Mouse (Mus musculus) forebrain, postnatal 0 days (tissue): Measurements from ENCODE around the gene Gm10719. TPM values are rescaled to one million over a fixed set of nuclear protein-coding genes. Genes with fewer than 3 reads are reported as not detected.
"Not testable (repeated sequence)": the region's sequence is repeated elsewhere in the genome, so short reads cannot be mapped to it uniquely, and the experiment has no call there.

Experiments used
- ATAC-seq: fragments of 200-750 bp; cut with Nextera tagmentation; 2 replicates; pipeline ENCODE4 v1.8.0; 2017; ENCODE audit warnings: mild to moderate bottlenecking, moderate library complexity
- DNase-seq: peaks from one replicate; pipeline ENCODE4 v3.0.0-alpha.2; 2015
- H3K27ac ChIP-seq: fragments of 300-500 bp; sonication (generic); 2 replicates; pipeline ENCODE4 v1.5.1; 2014; ENCODE audit warnings: low read depth, mild to moderate bottlenecking, antibody characterized with exemption, low read length, moderate library complexity, mixed read lengths
- H3K27me3 ChIP-seq: fragments of 300-500 bp; sonication (generic); 2 replicates; pipeline ENCODE4 v1.6.1; 2014; ENCODE audit warnings: mild to moderate bottlenecking, low read length, mixed read lengths; ENCODE audit not compliant: insufficient read depth
- H3K36me3 ChIP-seq: fragments of 300-500 bp; sonication (generic); 2 replicates; pipeline ENCODE4 v1.6.1; 2014; ENCODE audit warnings: mild to moderate bottlenecking, moderate library complexity; ENCODE audit not compliant: insufficient read depth
- H3K4me1 ChIP-seq: fragments of 300-500 bp; sonication (generic); 2 replicates; pipeline ENCODE4 v1.6.1; 2014; ENCODE audit warnings: antibody characterized with exemption; ENCODE audit not compliant: insufficient read depth
- H3K4me2 ChIP-seq: fragments of 300-500 bp; sonication (generic); 2 replicates; pipeline ENCODE4 v1.6.1; 2014; ENCODE audit warnings: low read depth, mild to moderate bottlenecking, moderate library complexity
- H3K4me3 ChIP-seq: fragments of 300-500 bp; sonication (generic); 2 replicates; pipeline ENCODE4 v1.5.1; 2014; ENCODE audit warnings: low read depth, low read length, mixed read lengths
- H3K9ac ChIP-seq: fragments of 300-500 bp; sonication (generic); 2 replicates; pipeline ENCODE4 v1.6.1; 2014; ENCODE audit warnings: mild to moderate bottlenecking
- H3K9me3 ChIP-seq: fragments of 300-500 bp; sonication (generic); 2 replicates; pipeline ENCODE4 v1.6.1; 2016; ENCODE audit warnings: low read length
- WGBS: fragments of 180-500 bp; shearing (Covaris S2); extraction: QIAGEN DNeasy Blood & Tissue Kit; methylation state at CpG from one replicate; pipeline ENCODE4 v1.1.7; 2014; 5-methylcytosine and 5-hydroxymethylcytosine counted together
- polyA plus RNA-seq: library from polyadenylated mRNA; unstranded; fragments of >200 nt; fragmentation: Nextera tagmentation; extraction: Ambion mirVana; gene quantifications from 2 replicates; pipeline ENCODE4 v1.2.1, GENCODE M21; 2015
- total RNA-seq: library from RNA; depleted of rRNA; stranded (reverse); fragments of >200 nt; gene quantifications from 2 replicates; pipeline ENCODE4 v1.2.3, GENCODE M21; 2014

The Gm10719 gene
- total and polyA plus RNA-seq, 2 experiments from 2014 or later, result 0.25 to 0.52 TPM

GRCm38 (mm10) chr9:3012733-3013279 lies 4.4 kb upstream of the Gm10719 start, which contains the start of gene Gm10721:
TSS of gene Gm10721 (plus strand) at chr9:3013140.
- no CpG with 5 or more reads among the region's 11 CpGs for WGBS
- not testable (repeated sequence) for ATAC-seq, H3K4me2 ChIP-seq, H3K36me3 ChIP-seq, DNase-seq, H3K27me3 ChIP-seq, H3K9ac ChIP-seq, H3K27ac ChIP-seq, H3K9me3 ChIP-seq, H3K4me1 ChIP-seq, H3K4me3 ChIP-seq

GRCm38 (mm10) chr9:3015354-3015753 lies 1.9 kb upstream of the Gm10719 start, which contains the start of gene Gm10720:
TSS of gene Gm10720 (plus strand) at chr9:3015654.
- not testable (repeated sequence) for H3K9me3 ChIP-seq, H3K36me3 ChIP-seq, H3K27ac ChIP-seq, H3K4me3 ChIP-seq, DNase-seq, H3K4me1 ChIP-seq, H3K27me3 ChIP-seq, H3K9ac ChIP-seq, ATAC-seq, H3K4me2 ChIP-seq
- WGBS, result 67% methylated on average over 4 of the region's 9 CpGs

GRCm38 (mm10) chr9:3015896-3016295 lies 1.3 kb upstream of the Gm10719 start:
- H3K36me3 ChIP-seq, ATAC-seq, H3K4me1 ChIP-seq, H3K27me3 ChIP-seq, H3K9ac ChIP-seq, H3K9me3 ChIP-seq, DNase-seq, H3K4me3 ChIP-seq, H3K4me2 ChIP-seq, H3K27ac ChIP-seq: not testable (repeated sequence)
- WGBS, result 83% methylated on average over 4 of the region's 6 CpGs

GRCm38 (mm10) chr9:3018944-3019343 lies 1.7 kb downstream of the Gm10719 start:
- H3K4me3 ChIP-seq, H3K4me1 ChIP-seq, DNase-seq, H3K9me3 ChIP-seq, ATAC-seq, H3K36me3 ChIP-seq, H3K4me2 ChIP-seq, H3K9ac ChIP-seq, H3K27me3 ChIP-seq, H3K27ac ChIP-seq: not testable (repeated sequence)
- 71% methylated on average over 7 of the region's 9 CpGs for WGBS

GRCm38 (mm10) chr9:3019835-3020727 lies 2.9 kb downstream of the Gm10719 start:
- H3K4me1 ChIP-seq, H3K4me2 ChIP-seq, H3K9ac ChIP-seq, H3K27me3 ChIP-seq, H3K36me3 ChIP-seq, H3K4me3 ChIP-seq, H3K9me3 ChIP-seq, H3K27ac ChIP-seq, DNase-seq: not testable (repeated sequence)
- WGBS, result 82% methylated on average over 11 of the region's 19 CpGs
- ATAC-seq, result peak; percentile 55; the same call in 1 of the 2 replicates

GRCm38 (mm10) chr9:3022316-3023008 lies 5.3 kb downstream of the Gm10719 start:
- H3K36me3 ChIP-seq, H3K27me3 ChIP-seq, H3K27ac ChIP-seq, H3K9me3 ChIP-seq, H3K4me1 ChIP-seq, H3K9ac ChIP-seq, H3K4me3 ChIP-seq, ATAC-seq, H3K4me2 ChIP-seq: not testable (repeated sequence)
- WGBS, result 72% methylated on average over 9 of the region's 13 CpGs
- DNase-seq, result peak; percentile 0

GRCm38 (mm10) chr9:3023312-3023984 lies 6.2 kb downstream of the Gm10719 start, which contains the start of gene Gm10718:
TSS of gene Gm10718 (plus strand) at chr9:3023547.
- not testable (repeated sequence) for H3K4me2 ChIP-seq

GRCm38 (mm10) chr9:3023985-3024648 lies 6.9 kb downstream of the Gm10719 start:
- not testable (repeated sequence) for DNase-seq, H3K27me3 ChIP-seq

More at GRCm38 (mm10) chr9:3023312-3023984, 6.2 kb downstream of the Gm10719 start, which contains the start of gene Gm10718:
- DNase-seq, H3K9ac ChIP-seq, H3K9me3 ChIP-seq, H3K4me3 ChIP-seq, H3K27me3 ChIP-seq, H3K36me3 ChIP-seq, ATAC-seq, H3K27ac ChIP-seq, H3K4me1 ChIP-seq: not testable (repeated sequence)
- WGBS, result 78% methylated on average over 9 of the region's 13 CpGs

GRCm38 (mm10) chr9:3024912-3025467 lies 7.8 kb downstream of the Gm10719 start, which contains the start of gene Gm10717:
TSS of gene Gm10717 (plus strand) at chr9:3025417.
- not testable (repeated sequence) for H3K27me3 ChIP-seq, H3K4me1 ChIP-seq, H3K36me3 ChIP-seq, ATAC-seq, DNase-seq, H3K27ac ChIP-seq, H3K4me3 ChIP-seq, H3K9me3 ChIP-seq, H3K9ac ChIP-seq, H3K4me2 ChIP-seq
- 73% methylated on average over 12 of the region's 12 CpGs for WGBS

More at GRCm38 (mm10) chr9:3023985-3024648, 6.9 kb downstream of the Gm10719 start:
- H3K4me1 ChIP-seq, H3K9me3 ChIP-seq, H3K27ac ChIP-seq, H3K4me2 ChIP-seq, H3K4me3 ChIP-seq, H3K36me3 ChIP-seq, H3K9ac ChIP-seq, ATAC-seq: not testable (repeated sequence)
- WGBS, result 74% methylated on average over 15 of the region's 16 CpGs
